Mouse (Mus musculus): ENCODE data around the gene Dctn3. TPM values are rescaled to one million over a fixed set of nuclear protein-coding genes. Genes with fewer than 3 reads are reported as not detected.
"Not testable (repeated sequence)": the region's sequence is repeated elsewhere in the genome, so short reads cannot be mapped to it uniquely, and the experiment has no call there.

Gene Dctn3
- polyA plus RNA-seq, 1 experiment from 2014 or later = 123 TPM

DNA sequence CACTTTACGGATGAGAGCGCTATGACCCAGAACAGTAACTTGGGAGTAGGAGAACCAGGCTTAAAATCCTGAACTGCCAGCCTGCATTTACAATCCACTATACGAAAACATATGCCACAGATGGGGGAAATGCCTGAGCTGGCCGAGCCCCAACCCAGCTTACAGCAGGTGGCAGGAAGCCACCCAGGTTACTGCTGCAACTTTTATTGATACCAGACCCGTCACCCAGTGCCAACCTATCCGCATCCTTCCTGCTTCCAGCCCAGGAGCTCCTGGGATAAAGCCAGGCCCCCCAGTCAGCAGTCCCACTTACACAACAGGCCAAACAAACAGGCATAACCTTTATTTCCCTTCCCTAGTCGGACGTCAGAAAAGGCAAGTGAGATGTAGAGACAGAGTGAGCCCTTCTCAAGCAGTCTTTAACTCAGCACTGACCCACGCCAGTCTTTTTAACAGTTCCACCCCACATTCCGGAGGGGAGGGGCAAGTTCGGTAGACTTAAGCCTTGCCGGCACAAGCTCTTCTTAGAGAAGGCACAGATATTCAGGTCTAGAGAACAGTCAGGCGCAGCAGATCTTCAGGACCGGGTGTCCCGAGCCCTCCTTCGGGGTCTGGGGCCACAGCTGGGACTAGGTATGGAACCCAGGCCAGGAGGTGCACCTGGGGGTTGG, 11.1 kb downstream of the Dctn3 start:
- Histone ChIP-seq H3K27ac (ENCODE audit: low read depth) (no peak overlapping the region), H3K9ac (ENCODE audit: low read length) (peak overlapping the region; percentile 74), H3K4me1 (replicated peaks; ENCODE audit: control insufficient read depth, insufficient read depth, low read length) (peaks cover 19% of the 10 kb centered on the region), H3K27me3 (replicated peaks; ENCODE audit: control insufficient read depth, insufficient read depth, low read length) (no peaks in the 10 kb centered on the region), H3K9me3 (ENCODE audit: control insufficient read depth, low read length) (no peaks in the 10 kb centered on the region), H3K4me2 (ENCODE audit: low read length) (peak overlapping the region; percentile 75), H3K36me3 (ENCODE audit: control insufficient read depth, insufficient read depth, low read length) (peaks cover 14% of the 10 kb centered on the region), H3K4me3 (ENCODE audit: low read depth, low read length) (peak overlapping the region; percentile 56)
- no peak for ATAC-seq (replicated peaks; ENCODE audit: low FRiP score, low TSS enrichment, low read depth)
- DNase-seq (ENCODE audit: low spot score) = no peak
- 81% methylated on average over 16 of the region's 16 CpGs for WGBS

DNA sequence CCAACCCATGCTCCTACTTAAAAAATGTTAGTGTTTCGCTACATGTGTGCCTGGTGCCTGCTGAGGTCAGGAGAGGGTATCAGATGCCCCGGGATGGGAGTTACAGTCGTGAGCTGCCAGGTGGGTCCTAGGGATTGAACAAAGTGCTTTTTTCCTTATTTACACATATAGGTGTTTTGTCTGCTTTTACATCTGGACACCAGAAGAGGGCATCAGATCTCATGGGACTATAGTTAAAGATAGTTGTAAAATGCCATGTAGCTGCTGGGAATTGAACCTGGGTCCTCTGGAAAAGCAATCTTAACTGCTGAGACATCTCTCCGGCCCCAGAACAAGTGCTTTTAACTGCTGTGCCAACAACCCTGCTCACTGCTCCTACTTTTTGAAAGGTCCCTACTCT, 12.7 kb downstream of the Dctn3 start:
- 62% methylated on average over 4 of the region's 4 CpGs for WGBS
- Histone ChIP-seq H3K27ac (ENCODE audit: low read depth) (no peak overlapping the region), H3K4me2 (ENCODE audit: low read length) (no peak overlapping the region), H3K9ac (ENCODE audit: low read length) (no peak overlapping the region), H3K4me1 (replicated peaks; ENCODE audit: control insufficient read depth, insufficient read depth, low read length) (peaks cover 22% of the 10 kb centered on the region), H3K9me3 (ENCODE audit: control insufficient read depth, low read length) (no peaks in the 10 kb centered on the region), H3K36me3 (ENCODE audit: control insufficient read depth, insufficient read depth, low read length) (peaks cover 9% of the 10 kb centered on the region), H3K4me3 (ENCODE audit: low read depth, low read length) (no peak overlapping the region), H3K27me3 (replicated peaks; ENCODE audit: control insufficient read depth, insufficient read depth, low read length) (peaks cover 2% of the 10 kb centered on the region; the same call in 1 of the 2 replicates)
- DNase-seq (ENCODE audit: low spot score) (no peak), ATAC-seq (replicated peaks; ENCODE audit: low FRiP score, low TSS enrichment, low read depth) (no peak)

DNA sequence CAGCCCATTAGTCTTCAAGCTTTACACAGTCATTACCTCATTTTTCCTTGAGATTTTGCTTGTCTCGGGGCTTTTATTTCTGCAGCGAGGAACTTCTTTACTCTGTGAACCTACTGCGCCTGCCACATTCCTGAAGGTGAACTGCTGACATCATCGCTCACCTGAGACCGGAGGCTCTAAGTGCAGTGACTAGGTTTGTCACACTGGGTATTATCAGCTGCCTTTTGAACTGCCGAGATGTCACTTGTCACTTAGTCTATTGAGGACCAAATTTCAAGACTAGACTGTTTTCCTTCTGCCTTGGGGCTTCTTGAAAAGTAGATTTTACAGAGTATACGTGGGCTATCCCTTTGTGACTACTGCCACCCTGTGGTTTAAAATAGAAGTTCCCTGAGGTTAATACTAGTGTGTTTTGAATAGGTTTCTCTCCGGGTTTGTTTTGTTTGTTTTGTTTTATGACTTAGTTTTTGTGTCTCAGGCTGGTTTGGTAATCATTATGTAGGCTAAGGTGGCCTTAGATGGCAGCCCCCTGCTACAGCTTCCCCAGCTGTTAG, 14.7 kb downstream of the Dctn3 start:
- peaks cover 3% of the 10 kb centered on the region; the same call in 1 of the 2 replicates for H3K27me3 ChIP-seq (replicated peaks; ENCODE audit: control insufficient read depth, insufficient read depth, low read length)
- H3K9ac ChIP-seq (ENCODE audit: low read length) = no peak overlapping the region
- H3K4me3 ChIP-seq (ENCODE audit: low read depth, low read length) = no peak overlapping the region
- WGBS = 36% methylated on average over 8 of the region's 8 CpGs
- no peak overlapping the region for H3K4me2 ChIP-seq (ENCODE audit: low read length)
- no peaks in the 10 kb centered on the region for H3K9me3 ChIP-seq (ENCODE audit: control insufficient read depth, low read length)
- peaks cover 17% of the 10 kb centered on the region for H3K4me1 ChIP-seq (replicated peaks; ENCODE audit: control insufficient read depth, insufficient read depth, low read length)
- ATAC-seq (replicated peaks; ENCODE audit: low FRiP score, low TSS enrichment, low read depth) (peak; percentile 10; the same call in 1 of the 2 replicates), DNase-seq (ENCODE audit: low spot score) (peak; percentile 64)
- H3K36me3 ChIP-seq (ENCODE audit: control insufficient read depth, insufficient read depth, low read length) = peaks cover 9% of the 10 kb centered on the region
- no peak overlapping the region for H3K27ac ChIP-seq (ENCODE audit: low read depth)

DNA sequence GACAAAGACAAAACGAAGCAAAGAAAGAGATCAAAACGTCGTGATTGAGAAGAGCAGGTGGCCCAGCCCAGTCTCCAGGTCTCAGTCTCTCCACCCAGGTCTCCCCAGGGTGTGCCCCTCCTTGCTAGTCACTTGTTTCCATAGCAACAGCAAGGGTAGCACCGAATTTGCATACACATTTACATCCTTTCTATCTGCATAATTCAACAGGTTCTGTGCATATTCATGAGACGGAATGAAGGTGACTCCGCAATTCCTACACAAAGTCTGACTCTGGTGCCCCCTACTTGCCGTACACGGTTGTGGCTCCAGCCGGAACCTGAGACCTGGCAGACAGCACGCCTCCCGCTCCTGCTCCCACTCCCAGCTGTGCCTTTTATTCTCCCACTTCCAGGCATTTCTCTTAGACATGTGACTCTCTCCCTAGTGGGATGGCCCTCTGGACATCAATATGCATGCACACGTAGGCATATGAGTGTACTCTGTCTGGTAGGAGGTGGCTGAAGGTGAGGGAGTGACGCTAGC, 15.9 kb downstream of the Dctn3 start:
- H3K9me3 ChIP-seq (ENCODE audit: control insufficient read depth, low read length) = no peaks in the 10 kb centered on the region
- H3K4me2 ChIP-seq (ENCODE audit: low read length) = 0 out of 2 replicates have a peak overlapping the region, but pooled peaks have one; percentile 2
- whole genome bisulfite sequencing = 3% methylated on average over 13 of the region's 13 CpGs
- no peak overlapping the region for H3K4me3 ChIP-seq (ENCODE audit: low read depth, low read length)
- H3K27ac ChIP-seq (ENCODE audit: low read depth) = no peak overlapping the region
- peaks cover 8% of the 10 kb centered on the region for H3K36me3 ChIP-seq (ENCODE audit: control insufficient read depth, insufficient read depth, low read length)
- DNase-seq (ENCODE audit: low spot score) = peak; percentile 81
- ATAC-seq (replicated peaks; ENCODE audit: low FRiP score, low TSS enrichment, low read depth) = peak; percentile 75
- peaks cover 3% of the 10 kb centered on the region; the same call in 1 of the 2 replicates for H3K27me3 ChIP-seq (replicated peaks; ENCODE audit: control insufficient read depth, insufficient read depth, low read length)
- no peak overlapping the region for H3K9ac ChIP-seq (ENCODE audit: low read length)
- H3K4me1 ChIP-seq (replicated peaks; ENCODE audit: control insufficient read depth, insufficient read depth, low read length) = peaks cover 10% of the 10 kb centered on the region

DNA sequence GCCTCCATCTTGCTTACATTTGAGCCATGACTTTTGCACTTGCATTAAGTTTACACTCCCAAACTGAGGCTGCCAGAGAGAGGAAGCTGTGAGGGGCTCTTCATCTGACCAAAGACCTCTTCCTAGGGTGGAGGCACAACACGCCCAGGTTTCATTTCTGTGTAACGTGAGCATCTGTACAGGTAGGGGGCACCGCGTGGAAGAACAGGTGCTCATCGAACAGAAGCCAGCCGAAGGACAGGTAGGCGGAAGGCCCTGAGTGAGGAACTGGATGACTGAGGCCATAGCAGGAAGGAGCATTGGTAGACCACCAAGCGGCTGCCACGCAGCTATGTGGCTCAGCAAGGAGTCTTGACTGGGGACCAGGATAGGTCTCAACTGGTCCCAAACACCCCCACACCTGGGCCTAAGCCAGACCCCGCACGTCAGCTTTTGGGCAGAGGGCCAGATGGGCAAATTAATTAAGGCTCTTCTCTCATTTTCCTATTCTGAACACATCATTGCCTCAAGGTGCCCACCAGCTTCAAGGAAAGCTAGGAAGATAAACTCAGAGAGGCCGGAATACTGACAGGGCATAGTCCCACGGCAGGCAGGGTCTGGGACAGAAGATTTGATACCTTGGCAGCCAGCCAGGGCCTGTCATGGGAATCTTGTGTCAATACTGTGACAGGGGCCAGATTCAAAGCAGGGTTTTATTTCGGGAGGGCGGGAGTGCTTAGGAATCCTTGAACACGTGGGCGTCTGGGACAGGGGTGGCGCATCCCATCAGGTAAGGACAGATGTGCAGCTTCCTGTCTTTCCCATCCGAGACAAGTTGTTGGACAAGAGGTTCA, 16.8 kb downstream of the Dctn3 start:
- Histone ChIP-seq H3K4me2 (ENCODE audit: low read length) (no peak overlapping the region), H3K4me1 (replicated peaks; ENCODE audit: control insufficient read depth, insufficient read depth, low read length) (peaks cover 3% of the 10 kb centered on the region; the same call in 1 of the 2 replicates), H3K9me3 (ENCODE audit: control insufficient read depth, low read length) (no peaks in the 10 kb centered on the region), H3K36me3 (ENCODE audit: control insufficient read depth, insufficient read depth, low read length) (no peaks in the 10 kb centered on the region), H3K9ac (ENCODE audit: low read length) (no peak overlapping the region), H3K27me3 (replicated peaks; ENCODE audit: control insufficient read depth, insufficient read depth, low read length) (peaks cover 3% of the 10 kb centered on the region; the same call in 1 of the 2 replicates), H3K4me3 (ENCODE audit: low read depth, low read length) (no peak overlapping the region), H3K27ac (ENCODE audit: low read depth) (no peak overlapping the region)
- DNase-seq (ENCODE audit: low spot score) = no peak
- WGBS = 69% methylated on average over 19 of the region's 19 CpGs
- no peak for ATAC-seq (replicated peaks; ENCODE audit: low FRiP score, low TSS enrichment, low read depth)

DNA sequence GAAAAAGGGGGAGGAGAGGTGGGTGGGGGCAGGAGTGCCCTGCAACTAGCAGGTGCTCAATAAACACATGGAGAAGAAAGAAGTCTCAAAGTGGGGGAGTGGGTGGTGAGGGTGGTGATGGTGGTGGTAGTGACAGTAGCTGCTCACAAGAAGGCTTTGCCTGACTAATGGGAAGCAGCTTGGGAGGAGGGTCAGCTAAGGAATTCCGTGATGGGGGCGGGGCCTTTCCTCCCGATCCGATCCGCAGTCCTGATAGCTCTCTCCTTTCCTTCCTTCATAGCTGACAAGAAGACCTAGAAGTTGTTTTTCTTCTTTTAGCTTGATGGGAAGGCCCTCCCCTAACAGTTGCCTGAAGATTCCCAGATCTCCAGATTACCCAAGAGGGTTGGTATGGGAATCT, 18.3 kb downstream of the Dctn3 start:
- Histone ChIP-seq H3K27ac (ENCODE audit: low read depth) (no peak overlapping the region), H3K36me3 (ENCODE audit: control insufficient read depth, insufficient read depth, low read length) (no peaks in the 10 kb centered on the region), H3K4me3 (ENCODE audit: low read depth, low read length) (no peak overlapping the region), H3K9me3 (ENCODE audit: control insufficient read depth, low read length) (no peaks in the 10 kb centered on the region), H3K4me2 (ENCODE audit: low read length) (no peak overlapping the region), H3K9ac (ENCODE audit: low read length) (no peak overlapping the region), H3K4me1 (replicated peaks; ENCODE audit: control insufficient read depth, insufficient read depth, low read length) (peaks cover 3% of the 10 kb centered on the region; the same call in 1 of the 2 replicates), H3K27me3 (replicated peaks; ENCODE audit: control insufficient read depth, insufficient read depth, low read length) (peaks cover 3% of the 10 kb centered on the region; the same call in 1 of the 2 replicates)
- DNase-seq (ENCODE audit: low spot score) = no peak
- ATAC-seq (replicated peaks; ENCODE audit: low FRiP score, low TSS enrichment, low read depth) = no peak
- WGBS = 15% methylated on average over 5 of the region's 5 CpGs

DNA sequence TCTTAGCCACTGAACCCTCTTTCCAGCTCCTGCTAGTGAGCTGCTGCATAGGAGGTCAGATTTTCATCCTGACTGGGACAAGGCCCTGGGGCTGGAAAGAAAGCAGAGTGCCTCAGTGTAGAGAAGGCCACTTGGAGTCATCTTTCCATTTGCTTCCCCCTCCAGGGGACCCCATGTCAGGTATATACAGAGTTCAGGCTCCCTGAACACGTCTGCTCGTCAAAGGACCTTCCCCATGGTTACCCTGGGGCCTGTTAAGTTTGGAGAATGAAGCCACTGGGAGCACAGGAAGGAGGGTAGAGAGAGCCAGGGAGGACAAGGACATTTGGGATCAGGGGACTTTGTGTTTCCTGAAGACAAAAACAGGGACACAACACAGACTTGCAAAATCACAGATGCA, 20.7 kb downstream of the Dctn3 start:
- not testable (repeated sequence) for DNase-seq (ENCODE audit: low spot score); ATAC-seq (replicated peaks; ENCODE audit: low FRiP score, low TSS enrichment, low read depth)
- 58% methylated on average over 2 of the region's 2 CpGs for WGBS

DNA sequence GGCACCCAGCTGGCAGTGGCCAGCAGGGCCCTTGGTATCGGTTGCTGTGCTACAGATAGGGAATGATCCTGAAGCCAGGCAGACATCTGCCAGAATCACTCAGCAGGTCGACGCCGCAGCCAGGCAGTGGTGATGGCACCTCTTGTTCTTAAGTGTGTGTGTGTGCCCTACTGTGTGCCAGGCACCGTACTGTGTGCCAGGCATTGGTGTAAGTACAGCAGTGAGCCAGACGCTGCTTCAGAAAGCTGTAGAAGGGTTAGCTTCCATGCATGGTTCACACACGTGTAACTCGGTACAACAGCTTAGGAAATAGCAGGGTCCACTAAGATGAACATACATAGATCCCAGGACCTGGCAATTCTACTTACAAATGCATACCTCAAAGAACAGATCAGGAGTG, 22.7 kb downstream of the Dctn3 start:
- not testable (repeated sequence) for H3K9me3 ChIP-seq (ENCODE audit: control insufficient read depth, low read length); H3K9ac ChIP-seq (ENCODE audit: low read length); H3K4me1 ChIP-seq (replicated peaks; ENCODE audit: control insufficient read depth, insufficient read depth, low read length); H3K27ac ChIP-seq (ENCODE audit: low read depth); ATAC-seq (replicated peaks; ENCODE audit: low FRiP score, low TSS enrichment, low read depth); H3K4me2 ChIP-seq (ENCODE audit: low read length); H3K4me3 ChIP-seq (ENCODE audit: low read depth, low read length); H3K27me3 ChIP-seq (replicated peaks; ENCODE audit: control insufficient read depth, insufficient read depth, low read length); DNase-seq (ENCODE audit: low spot score); H3K36me3 ChIP-seq (ENCODE audit: control insufficient read depth, insufficient read depth, low read length)
- WGBS = 84% methylated on average over 2 of the region's 8 CpGs

More for the DNA sequence above, 20.7 kb downstream of the Dctn3 start:
- not testable (repeated sequence) for H3K27me3 ChIP-seq (replicated peaks; ENCODE audit: control insufficient read depth, insufficient read depth, low read length); H3K9me3 ChIP-seq (ENCODE audit: control insufficient read depth, low read length); H3K4me3 ChIP-seq (ENCODE audit: low read depth, low read length); H3K36me3 ChIP-seq (ENCODE audit: control insufficient read depth, insufficient read depth, low read length); H3K4me2 ChIP-seq (ENCODE audit: low read length); H3K9ac ChIP-seq (ENCODE audit: low read length); H3K4me1 ChIP-seq (replicated peaks; ENCODE audit: control insufficient read depth, insufficient read depth, low read length); H3K27ac ChIP-seq (ENCODE audit: low read depth)
